18 mouse cellular contexts compared by ENCODE assay signal in genomic region chr4:43033481-43033880, GRCm38 (mm10).
"Had no signal": no experiment of that assay in that cellular context is flagged by ENCODE, and none has a peak within 500 bp of the region (broad histone marks: within the 10 kb centered on the region; RNA-seq: fewer than 3 reads in every experiment).

No protein-coding gene starts in this region.

- H3K4me2 ChIP-seq: liver, embryonic 15.5 days; lung, embryonic 15.5 days; midbrain, embryonic 11.5 days; midbrain, embryonic 15.5 days; neural tube, embryonic 12.5 days; stomach, embryonic 15.5 days had no signal

- H3K9ac ChIP-seq: liver, embryonic 15.5 days; liver, postnatal 0 days; lung, embryonic 15.5 days; midbrain, embryonic 15.5 days; neural tube, embryonic 12.5 days; stomach, embryonic 15.5 days had no signal

- H3K27me3 ChIP-seq: liver, embryonic 15.5 days; lung, embryonic 15.5 days; megakaryocyte, embryonic 14.5 days; midbrain, embryonic 15.5 days; neural tube, embryonic 12.5 days; stomach, embryonic 15.5 days had no signal

- DNase-seq: liver, postnatal 0 days; lung, adult 2 months; lung, postnatal 14 days; lung, postnatal 36 days; right cerebral cortex, postnatal 14 days; thymus, adult 2 months; thymus, postnatal 25 days; thymus, postnatal 4 days had no signal

- H3K4me3 ChIP-seq: liver, embryonic 15.5 days; lung, embryonic 15.5 days; megakaryocyte, embryonic 14.5 days; midbrain, embryonic 15.5 days; neural tube, embryonic 12.5 days; stomach, embryonic 15.5 days had no signal

- ATAC-seq: liver, postnatal 0 days; lung, postnatal 0 days; midbrain, embryonic 15.5 days had no signal

- H3K27ac ChIP-seq: liver, embryonic 15.5 days; lung, embryonic 15.5 days; macrophage; neural tube, embryonic 12.5 days; stomach, embryonic 15.5 days; stomach, postnatal 0 days had no signal

- H3K9me3 ChIP-seq: liver, embryonic 15.5 days; lung, embryonic 15.5 days; megakaryocyte, embryonic 14.5 days; midbrain, embryonic 15.5 days; neural tube, embryonic 12.5 days; stomach, embryonic 15.5 days had no signal
